Mouse (Mus musculus) adrenal gland (tissue): ENCODE measurements around the gene Gli1.
"Not testable (repeated sequence)": the region's sequence is repeated elsewhere in the genome, so short reads cannot be mapped to it uniquely, and the experiment has no call there.

Experiments
- intact Hi-C: fragments of 180-260 bp; cut with DNase I; formaldehyde crosslinking; loops from one replicate; pipeline ENCODE4 v1.15.1; 2025

The Gli1 gene

DNA sequence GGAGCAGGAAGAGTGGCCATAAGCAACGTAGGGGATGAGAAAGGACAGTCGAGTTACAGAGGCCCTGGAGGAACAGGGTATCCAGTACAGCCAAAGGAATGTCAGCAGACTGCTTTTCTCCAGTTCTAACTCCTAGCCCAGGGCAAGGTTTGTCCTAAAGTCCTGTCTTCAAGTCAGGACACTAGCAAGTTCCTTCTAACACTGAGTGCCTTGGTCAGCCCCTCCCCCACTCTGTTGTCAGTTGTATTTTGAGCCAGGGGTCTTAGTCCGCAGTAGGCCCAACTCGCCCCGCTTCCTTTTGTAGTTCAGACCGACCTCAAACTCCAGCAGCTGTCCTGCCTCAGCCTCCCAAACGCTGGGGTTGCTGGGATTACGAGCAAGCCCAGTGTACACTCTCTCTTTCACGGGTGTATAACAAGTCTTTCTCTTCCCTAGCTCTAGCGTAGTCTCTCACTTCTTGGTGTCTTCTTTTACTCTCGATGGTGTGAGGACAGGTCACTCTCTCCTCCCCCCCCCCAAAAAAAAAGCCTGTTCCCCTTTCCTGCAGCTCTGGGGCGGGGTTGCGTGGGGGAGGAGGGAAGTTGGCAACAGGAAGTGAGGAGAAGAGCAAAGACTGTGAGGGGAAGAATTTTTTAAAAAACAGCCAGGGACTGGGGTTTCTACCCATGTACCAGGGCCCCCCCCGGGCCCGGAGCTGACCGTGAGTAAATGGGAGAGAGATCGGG is 18.5 kb downstream of the Gli1 start:
- intact Hi-C loops: no loop called here

DNA sequence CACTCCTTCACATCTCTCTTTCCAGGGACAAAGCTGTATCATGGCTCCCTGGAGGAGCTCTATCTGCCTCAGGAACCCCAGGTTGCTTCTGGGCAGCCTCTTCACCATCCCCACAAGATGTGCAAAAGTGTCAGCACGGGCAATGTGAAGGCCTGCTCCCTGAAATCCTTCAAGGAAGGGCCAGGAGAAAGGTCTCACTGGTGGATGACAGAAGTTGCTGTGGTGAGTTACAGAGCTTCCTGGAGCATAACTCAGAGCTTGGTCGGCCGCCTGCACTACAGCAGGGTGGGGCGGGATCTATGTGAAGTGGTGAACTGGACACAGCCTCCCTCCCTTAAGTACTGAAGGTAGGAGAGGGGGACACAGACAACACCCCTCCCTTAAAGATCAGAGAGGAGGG is 19.1 kb downstream of the Gli1 start:
- intact Hi-C loops: no loop called here

DNA sequence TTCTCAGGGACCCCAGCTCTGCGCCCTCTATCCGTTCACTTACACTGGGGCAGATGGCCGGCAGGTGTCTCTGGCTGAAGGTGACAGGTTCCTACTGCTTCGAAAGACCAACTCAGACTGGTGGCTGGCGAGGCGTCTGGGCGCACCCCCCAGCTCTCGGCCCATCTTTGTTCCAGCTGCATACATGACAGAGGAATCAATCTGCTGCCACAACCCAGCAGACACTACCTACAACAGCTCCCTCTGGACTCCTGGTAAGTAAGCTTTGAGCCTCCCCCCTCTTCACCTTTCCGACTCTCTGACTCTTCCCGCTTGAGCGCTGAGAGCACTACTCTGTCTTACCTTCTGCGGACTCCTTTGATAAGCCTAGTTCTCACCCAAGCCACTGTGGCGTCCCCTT is 19.6 kb downstream of the Gli1 start:
- intact Hi-C loops: no loop called here

DNA sequence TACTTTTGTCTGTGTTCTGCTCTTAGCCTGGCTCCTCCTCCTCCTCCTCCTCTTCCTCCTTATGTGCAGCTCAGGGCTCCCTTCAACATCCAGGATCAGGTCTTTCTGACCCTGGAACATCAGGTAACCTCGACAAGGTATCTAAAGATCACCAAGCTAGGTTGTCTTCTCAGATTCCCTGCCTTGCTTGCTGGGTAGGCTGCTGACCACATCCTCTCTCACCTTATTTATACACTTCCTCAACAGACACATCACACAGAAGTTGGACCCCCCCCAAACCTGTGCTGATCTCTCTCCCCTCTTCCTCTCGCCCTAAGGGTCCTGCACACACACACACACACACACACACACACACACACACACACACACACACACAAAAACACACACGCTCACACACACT is 20.2 kb downstream of the Gli1 start, which contains the start of gene Arhgap9:
Gene Arhgap9 (plus strand): TSS at position 344 of the 400 bp plus-strand sequence.
- intact Hi-C loops: no loop called here

DNA sequence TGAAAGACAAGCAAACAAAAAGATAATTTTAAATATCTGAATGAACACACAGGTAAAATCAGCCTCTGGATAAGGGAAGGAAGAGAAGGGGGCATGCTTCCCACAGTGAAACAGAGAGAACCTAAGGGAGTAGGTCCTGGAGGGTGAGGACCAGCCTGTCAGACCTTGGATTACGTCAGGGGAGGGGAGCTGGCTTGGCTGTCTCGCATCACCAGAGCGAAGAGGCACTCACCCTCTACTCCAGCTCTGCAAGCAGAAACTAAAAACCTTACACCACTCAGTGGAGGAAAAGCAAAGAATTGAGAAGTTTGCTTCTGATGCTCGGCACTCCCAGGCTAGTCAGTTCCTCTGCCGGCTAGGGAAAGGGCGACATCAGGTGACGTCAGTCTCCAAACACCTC is 21.8 kb downstream of the Gli1 start:
- intact Hi-C loops: no loop called here

DNA sequence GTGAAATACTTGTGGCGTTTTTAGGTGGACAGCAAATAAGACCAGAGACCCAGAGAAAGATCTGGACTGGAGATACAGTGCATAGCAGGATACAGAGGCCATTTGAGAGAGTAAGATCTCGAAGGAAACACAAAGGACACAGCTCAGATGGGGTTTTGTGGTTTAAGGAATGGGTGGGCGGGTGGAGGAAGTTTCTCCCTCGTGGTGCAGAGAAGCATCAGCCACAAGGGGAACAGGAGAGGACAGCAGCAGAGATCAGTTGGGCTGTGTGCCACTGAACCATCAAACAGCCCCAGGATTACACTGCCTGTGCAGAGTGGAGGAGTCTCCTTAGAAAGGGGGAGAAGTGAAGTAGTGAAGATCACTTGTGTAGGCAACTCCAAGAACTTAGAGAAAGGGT is 23.8 kb downstream of the Gli1 start:
- intact Hi-C loops: no loop called here

DNA sequence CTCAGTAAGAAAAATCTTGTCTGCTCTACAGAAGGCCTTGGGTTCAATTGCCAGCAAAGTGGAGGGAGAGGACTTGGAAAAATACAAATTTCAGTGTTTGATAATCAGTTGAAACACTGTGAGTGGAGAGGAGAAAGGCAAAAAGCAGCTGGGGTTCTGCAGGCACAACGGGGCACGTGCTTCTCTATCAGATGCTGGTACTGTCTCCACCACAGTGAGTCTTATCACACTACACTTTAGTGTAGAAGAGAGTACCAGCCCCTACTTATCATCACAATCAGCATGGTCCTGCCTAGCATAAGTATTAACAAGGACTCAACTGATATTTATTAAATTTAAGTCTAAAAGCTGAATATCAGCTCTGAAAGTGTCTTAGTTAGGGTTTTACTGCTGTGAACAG is 24.5 kb downstream of the Gli1 start:
- intact Hi-C loops: no loop called here

DNA sequence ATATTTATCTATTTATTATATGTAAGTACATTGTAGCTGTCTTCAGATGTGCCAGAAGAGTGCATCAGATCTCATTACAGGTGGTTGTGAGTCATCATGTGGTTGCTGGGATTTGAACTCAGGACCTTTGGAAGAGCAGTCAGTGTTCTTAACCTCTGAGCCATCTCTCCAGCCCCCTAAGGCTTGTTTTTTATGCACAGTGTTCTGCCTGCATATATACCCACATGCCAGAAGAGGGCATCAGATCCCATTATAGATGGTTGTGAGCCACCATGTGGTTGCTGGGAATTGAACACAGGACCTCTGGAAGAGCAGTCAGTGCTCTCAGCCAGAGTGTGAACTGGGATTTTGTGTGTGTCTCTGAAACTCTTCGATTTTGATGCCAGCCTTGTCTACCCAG is 26.8 kb downstream of the Gli1 start:
- intact Hi-C loops: loop anchor here (5.0 kb wide), 1 partner anchor 48 kb away; the partner anchor contains the start of gene Dctn2

DNA sequence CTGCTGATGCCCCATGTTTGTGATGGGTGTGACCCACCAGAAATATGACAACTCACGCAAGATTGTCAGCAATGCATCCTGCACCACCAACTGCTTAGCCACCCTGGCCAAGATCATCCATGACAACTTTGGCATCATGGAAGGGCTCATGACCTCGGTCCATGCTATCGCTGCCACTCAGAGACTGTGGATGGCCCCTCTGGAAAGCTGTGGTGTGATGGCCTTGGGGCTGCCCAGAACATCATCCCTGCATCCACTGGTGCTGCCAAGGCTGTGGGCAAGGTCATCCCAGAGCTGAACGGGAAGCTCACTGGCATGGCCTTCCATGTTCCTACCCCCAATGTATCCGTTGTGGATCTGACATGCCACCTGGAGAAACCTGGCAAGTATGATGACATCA is 28.3 kb downstream of the Gli1 start:
- intact Hi-C loops: loop anchor here (5.0 kb wide), 1 partner anchor 46 kb away; the partner anchor contains the start of gene Dctn2

DNA sequence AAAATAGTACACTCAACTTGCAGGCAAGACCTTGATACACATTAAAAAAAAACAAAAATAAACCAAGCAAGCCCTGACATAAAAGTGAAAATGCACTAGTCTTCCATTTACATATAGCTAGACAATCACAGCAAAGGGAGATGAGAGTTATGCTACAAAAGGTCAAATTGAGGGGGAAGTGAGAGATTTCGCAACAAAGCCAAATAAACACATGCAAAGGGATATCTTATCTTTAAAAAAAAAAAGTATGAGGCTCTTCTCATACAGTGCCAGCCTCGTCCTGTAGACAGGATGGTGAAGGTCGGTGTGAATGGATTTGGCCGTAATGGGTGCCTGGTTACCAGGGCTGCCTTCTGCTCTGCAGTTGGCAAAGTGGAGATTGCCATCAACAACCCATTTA is 28.9 kb downstream of the Gli1 start:
- intact Hi-C loops: loop anchor here (5.0 kb wide), 1 partner anchor 46 kb away; the partner anchor contains the start of gene Dctn2

DNA sequence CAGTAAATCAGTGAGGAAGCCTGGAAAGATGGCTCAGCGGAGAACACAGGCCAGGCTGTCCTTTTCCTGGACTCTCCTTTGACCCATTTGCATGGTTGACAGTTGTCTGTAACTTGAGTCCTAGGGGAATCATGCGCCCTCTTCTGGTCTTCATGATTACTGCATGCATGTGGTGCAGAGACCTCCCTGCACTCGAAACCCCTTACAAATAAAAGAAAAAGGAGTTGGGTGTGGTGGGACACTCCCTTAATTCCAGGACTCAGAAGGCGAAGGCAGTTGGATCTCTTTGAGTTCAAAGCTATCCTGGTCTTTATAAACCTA is 29.5 kb downstream of the Gli1 start:
- intact Hi-C loops: loop anchor here (5.0 kb wide), 1 partner anchor 45 kb away; the partner anchor contains the start of gene Dctn2

DNA sequence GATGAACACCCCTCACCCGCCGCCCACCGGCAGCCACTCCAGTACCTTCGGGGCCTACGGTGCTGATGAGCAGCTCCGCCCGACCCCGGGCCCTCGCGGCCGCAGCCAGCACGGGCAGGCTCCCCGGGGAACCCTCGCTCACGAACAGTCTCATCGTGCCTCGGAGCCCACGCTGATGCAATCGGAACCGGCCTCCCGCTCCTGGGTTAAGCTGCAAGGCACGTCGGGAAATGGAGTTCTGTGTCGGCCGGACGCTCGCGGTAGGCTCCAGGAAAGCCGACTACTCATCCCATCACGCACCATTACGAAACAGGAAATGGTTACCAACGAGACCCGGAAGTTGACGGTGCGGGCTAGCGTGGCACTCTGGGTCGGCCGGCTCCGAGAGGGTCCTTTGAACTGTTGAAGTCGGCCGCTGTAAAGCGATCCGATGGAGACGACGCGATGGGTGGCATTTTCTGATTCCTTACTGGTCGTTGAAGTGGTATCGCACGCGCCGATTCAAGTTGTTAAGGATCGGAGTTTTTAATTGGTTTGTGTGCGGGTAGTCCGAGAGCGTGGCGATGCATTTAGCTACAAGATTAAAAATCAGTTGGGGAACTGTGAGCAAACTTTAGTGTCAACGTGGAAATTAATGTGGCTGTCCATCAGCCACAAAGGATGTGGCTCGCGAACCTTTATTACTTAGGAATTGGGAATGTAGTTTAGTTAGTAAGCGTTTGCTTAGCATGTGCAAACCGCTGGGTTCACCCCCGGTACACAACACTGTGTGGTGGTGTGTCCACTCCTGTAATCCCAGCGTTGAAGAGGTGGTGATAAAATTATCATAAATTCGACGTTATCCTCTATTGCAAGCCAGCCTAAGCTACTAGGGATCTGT is 30.1 kb downstream of the Gli1 start, which contains the start of gene Mars:
Gene Mars (minus strand): TSS at position 311 of the 880 bp plus-strand sequence.
- intact Hi-C loops: loop anchor here (2.0 to 5.0 kb wide), 2 partner anchors 21 to 44 kb away; partner anchors contain the start of gene Dctn2

DNA sequence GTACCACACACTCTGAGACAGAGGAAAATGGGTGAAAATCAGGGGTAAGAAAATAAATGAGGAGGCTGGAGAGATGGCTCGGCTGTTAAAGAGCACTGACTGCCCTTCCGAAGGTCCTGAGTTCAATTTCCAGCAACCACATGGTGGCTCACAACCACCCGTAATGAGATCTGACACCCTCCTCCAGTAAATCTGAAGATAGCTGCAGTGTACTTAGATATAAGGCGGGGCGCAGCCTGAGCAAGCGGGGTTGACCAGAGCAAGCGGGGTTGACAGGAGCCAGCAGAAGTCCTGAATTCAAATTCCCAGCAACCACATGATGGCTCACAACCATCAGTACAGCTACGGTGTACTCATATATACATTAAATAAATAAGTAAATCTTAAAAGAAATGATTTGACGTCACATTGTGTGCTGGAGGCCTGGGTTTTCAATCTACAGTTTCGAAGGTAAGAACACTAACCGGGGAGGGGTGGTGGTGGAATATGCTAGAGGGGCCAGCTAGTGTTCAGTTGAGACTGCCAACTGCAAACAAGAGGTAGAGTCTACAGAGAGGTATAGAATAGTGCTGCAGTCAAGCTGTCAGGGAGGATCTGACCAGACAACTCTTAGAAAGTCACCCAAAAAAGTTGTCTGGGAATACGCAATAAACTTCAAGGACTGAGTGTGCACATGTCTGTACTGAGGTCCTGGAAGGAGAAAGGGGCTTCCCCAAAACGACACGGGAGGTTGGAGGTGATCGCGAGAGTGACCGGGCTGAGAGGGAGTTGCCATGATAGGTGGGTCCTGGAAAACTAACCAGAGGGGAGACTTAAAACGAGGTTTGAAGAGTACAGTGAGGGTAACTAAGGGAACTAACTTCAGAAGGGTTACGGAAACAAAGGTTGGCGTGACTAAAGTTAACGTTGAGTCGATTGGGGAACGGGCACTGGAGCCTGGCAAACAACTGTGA is 31.0 kb downstream of the Gli1 start:
- intact Hi-C loops: loop anchor here (2.0 to 5.0 kb wide), 2 partner anchors 20 to 43 kb away; partner anchors contain the start of gene Dctn2

DNA sequence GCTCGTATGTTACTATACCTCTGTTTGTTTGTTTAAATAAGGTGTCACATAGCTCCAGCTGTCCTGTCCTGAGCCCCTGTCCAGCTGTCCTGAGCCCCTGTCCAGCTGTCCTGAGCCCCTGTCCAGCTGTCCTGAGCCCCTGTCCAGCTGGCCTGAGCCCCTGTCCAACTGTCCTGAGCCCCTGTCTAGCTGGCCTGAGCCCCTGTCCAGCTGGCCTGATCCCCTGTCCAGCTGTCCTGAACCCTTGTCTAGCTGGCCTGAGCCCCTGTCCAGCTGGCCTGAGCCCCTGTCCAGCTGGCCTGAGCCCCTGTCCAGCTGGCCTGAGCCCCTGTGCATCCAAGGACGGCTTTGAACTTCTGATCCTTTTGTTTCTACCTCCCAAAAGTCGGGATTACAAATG is 32.6 kb downstream of the Gli1 start:
- intact Hi-C loops: not testable (repeated sequence)

DNA sequence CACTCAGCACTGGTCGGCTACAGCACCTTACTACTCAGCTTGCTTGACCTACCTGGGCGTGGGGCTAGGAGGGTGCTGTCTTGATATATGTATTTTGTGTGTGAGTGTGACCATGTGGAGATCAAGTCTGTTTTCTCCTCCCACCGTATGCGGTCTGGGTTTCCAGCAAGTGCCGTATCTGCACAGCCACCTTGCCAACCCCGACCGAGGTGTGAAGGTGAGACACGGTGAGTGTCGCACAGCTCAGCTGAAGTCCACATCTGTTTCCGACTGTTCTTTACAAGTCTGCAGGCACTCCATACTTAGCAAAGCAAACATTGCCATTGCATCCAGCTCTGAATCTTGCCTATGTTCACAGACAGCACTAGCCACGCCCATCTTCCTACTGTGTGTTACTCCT is 38.6 kb downstream of the Gli1 start:
- intact Hi-C loops: no loop called here

DNA sequence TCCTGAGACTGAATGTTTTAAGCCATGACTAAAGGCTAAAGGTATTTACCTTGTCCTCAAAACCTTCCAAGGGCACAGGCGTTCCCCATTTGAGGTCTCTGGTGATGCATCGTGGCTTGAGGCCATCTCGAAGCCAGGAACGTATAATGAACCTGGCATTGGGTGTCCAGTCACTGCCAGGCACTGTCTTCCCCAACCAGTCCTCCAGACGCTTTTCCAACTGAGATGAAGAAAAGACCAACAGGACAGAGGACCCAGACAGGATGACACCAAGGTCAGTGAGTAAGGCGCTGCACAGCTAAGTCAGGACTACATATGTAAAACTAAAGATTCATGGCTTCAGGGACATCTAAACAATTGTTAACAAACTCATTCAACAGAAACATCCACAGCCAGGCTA is 41.4 kb downstream of the Gli1 start:
- intact Hi-C loops: no loop called here

DNA sequence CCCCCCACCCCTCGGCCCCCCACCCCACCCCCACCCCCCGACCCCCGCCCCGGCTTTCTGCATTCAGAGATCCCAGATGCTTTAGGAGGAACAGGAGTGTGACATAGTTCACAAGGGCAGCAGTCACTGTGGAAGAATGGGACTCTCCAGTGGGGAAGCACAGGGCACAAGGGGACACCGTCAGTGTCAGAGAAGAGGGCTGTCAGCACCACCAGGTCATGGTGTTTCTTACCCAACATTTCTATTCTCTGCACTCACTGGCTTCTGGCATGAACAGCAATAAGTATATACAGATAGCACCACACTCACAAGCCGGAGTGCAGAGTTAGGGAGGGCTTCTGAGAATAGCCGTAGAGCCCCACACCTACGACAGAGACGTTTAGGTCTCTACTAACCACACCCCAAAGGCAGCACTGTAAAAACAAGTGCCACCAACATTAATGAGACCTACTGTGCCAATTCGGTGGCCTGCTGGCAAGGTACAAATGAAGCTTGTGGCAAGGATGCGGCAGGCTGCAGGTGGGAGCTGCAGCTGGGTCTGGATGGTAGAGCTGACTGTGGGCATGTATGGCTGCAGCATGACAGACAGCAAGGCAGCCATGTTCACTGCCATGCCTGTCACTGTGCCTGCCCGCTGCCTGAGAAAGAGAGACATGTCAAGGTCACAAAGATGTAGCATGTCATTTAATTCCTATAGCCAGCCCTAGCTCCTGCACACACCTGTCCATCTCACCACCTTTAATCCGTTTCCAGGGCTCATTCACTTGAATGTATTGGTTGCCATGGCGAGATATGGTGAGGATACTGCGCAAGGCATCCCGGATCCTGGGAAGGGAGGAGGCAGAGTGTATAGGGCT is 44.5 kb downstream of the Gli1 start:
- intact Hi-C loops: no loop called here

DNA sequence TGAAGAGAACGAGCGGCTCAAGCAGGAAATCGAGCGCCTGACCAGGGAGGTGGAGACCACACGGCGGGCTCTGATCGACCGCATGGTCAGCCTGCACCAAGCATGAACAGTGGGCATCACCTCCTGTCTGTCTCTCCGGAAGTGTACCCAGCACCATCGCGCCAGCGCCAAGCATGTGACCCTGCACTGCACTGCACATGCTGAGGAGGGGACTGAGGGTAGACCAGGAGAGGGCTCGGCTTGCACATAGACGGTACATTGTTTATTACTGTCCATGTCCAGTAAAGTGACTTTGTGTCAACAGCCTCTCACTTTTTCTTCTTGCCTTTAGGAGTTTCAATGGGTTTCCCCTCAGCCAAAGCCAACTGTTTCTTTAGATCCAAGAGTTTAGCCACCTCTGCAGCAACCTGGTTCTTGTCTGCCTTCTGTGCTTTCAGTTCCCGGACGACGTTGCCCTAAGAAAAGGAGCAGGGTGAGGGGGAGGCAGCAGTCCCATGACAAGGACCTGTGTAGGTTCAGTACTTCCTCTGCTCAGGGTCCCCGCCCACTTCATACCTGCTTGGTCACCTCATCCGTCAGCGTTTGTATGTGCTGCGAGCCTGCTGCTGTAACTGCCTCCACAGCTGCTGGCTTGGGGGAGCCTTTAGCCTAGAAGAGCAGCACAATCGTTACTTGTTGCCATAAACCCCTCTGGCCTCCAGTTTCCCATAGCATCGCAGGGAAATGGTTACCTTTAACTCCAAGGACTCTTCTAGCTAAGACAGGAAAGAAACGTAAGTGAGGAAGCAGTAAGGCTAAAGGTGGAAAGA is 45.6 kb downstream of the Gli1 start:
- intact Hi-C loops: no loop called here

DNA sequence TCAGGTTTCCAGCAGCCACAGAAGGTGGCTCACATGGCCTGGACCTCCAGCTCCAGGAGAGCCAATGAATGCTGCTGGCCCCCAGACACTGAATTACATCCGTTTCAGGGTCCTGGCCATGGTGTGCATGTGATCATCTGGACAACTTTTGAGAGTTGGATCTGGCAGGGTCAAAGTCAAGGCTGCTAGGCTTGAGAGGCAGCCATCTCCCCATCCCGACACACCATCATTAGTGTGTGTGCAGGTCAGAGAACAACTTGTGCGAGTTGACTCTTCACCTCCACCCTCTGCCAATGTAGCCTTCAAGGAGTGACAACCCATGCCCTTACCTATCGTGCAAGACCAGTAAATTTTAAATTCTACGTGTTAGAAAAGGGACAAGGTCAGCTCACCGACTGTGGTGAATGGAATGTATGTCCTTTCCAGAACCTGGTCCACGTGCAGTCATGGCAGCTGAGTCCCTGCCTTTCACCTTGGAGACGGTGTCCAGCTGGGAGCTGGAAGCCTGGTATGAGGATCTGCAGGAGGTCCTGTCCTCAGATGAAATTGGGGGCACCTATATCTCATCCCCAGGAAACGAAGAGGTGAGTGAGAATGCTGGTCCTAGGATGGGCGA is 46.8 kb downstream of the Gli1 start:
- intact Hi-C loops: no loop called here
